Mouse (Mus musculus) layer of hippocampus, adult 8-10 months (tissue): Measurements from ENCODE around the gene C2cd4c. TPM values are rescaled to one million over a fixed set of nuclear protein-coding genes. Genes with fewer than 3 reads are reported as not detected.

ENCODE experiments used
- DNase-seq, 2 experiments: peaks; one replicate each; pipeline ENCODE4 v3.0.0; 2022; ENCODE audit warnings: low spot score in 2 of 2
- total RNA-seq, 4 experiments: library from RNA; stranded (reverse); gene quantifications; 2 replicates each; pipeline ENCODE4 v1.2.4; 2022

The C2cd4c gene
- total RNA-seq: 10 to 100 TPM; 13.4 to 17.6 (median 15.5) TPM

DNA sequence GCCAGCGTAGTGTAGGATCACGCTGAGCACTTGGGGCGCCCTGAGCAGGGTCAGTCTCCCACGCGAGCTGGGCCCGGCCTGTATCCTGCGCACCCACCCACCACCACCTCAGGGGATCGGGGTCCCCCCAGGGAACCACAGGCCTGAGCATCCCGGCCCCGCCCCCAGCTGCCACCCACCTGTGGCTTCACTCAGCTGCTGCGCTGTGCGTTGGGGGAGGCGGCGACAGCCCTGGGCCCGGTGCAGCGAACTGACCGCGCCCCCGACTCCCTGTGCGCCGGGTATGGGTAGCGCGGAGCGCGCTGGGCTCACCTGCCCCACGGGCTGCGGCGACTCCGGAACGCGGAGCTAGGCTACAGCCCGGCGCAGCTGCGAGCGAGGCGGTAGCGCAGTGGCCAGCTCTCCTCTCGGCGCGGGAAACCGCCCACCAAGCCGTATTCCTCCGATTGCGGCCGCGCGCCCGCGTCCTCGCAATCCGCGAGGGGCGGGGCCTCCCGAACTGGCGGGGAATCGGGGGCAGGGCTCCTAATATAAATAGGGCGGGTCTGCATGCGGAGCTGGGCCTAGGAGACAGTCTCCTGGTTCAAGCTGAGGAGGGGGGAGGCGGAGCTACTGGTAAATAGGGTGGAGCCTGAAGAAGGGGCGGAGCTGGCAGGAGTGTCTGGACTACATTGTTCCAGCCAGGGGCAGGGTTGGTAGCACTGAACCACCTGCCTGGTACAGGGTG is at the start of gene C2cd4c:
TSS of gene C2cd4c (minus strand) at position 448 of the 727 bp plus-strand sequence.
- peak; percentile 62 to 68 for DNase-seq

DNA sequence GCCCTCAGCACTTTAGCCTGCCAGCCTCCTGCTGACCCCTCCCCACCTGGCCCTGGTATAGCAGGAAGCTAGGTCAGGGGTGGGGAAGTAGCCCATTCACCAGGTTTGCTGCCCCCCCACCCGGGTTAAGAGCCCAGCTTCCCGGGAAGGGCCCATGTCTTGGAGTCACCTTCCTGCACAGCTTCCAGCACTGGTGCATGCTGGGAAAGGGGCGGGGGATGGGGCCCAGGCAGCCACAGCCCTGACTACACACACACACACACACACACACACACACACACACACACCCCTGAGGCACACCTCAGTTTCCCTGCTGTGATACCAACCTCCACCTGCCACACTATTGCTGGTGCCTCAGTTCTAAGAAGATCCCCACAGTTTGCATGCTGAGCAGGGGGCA is 48.0 kb upstream of the C2cd4c start:
- no peak for DNase-seq

DNA sequence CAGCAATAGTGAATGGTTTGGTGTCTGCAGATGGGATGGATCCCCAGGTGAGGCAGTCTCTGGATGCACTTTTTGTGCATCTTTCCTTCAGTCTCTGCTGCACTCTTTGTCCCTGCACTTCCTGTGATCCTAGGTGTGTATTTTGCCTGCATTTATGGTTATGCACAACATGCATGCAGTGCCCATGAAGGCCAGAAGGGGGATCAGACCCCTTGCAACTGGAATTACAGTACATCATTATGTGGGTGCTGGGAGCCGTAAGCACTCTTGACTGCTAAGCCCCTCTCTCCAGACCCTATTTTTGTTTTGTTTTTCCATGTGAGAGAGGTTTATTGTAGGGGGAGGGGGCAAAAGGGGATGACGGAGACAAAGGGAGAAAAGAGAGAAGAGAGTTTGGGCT is 46.5 kb upstream of the C2cd4c start:
- DNase-seq: no peak

DNA sequence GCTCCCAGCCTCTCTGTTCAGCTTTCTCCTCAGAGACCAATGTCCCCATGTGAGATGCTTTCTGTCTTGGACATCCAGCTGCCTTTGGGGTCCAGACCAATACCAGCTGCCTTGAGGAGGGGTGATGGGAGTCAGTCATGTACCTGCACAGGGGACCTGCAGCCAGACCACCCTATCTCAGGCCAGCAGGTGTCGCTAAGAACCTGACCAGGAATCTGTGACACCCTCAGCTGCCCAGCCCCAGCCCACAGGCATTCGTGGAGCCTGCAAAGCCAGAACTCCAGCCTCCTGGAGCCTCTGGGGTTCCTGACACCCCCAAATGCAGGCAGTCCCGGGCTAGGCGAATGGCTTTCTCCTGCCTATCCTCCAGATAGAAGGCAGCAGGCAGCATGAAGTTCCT is 45.0 kb upstream of the C2cd4c start:
- no peak for DNase-seq

DNA sequence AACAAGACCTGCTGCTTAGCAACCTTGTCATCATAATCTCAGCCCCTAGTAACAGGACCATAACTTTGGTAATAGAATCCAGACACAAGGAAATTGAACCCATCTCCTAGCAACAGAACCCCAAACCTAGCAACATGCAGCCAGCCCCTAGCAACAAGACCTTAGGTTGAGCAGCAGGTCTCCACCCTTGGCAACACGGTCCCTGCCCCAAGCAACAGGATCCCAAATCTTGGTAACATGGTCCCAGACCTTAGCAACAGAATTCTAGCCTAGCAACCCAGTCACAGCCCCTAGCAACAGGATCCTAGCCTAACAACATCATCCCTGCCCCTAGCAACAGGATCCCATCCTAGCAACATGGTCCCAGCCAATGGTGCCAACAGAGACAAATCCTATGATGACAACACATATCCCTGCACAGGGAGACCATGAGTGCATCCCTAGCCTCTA is 41.1 kb upstream of the C2cd4c start:
- peak; percentile 66 to 72 for DNase-seq

DNA sequence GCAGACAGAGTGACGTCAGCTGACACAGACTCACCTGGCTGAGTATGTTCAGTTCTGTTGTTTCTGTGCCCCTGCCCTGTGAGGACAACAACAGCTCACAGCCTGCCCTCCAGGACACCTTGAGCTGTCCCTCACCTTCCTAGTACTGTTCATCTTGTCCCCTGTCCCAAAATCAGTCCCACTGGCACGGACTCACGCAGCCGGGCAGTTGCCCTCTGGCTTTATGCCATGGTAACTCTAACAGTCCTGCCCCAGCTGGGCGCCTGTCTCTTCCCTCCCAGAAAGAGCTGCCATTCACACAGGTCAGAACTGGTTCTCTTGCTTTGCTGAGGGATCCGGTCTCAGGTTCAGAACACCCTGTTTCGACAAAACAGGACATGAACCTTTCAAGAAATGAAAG is 39.0 kb upstream of the C2cd4c start:
- no peak for DNase-seq

DNA sequence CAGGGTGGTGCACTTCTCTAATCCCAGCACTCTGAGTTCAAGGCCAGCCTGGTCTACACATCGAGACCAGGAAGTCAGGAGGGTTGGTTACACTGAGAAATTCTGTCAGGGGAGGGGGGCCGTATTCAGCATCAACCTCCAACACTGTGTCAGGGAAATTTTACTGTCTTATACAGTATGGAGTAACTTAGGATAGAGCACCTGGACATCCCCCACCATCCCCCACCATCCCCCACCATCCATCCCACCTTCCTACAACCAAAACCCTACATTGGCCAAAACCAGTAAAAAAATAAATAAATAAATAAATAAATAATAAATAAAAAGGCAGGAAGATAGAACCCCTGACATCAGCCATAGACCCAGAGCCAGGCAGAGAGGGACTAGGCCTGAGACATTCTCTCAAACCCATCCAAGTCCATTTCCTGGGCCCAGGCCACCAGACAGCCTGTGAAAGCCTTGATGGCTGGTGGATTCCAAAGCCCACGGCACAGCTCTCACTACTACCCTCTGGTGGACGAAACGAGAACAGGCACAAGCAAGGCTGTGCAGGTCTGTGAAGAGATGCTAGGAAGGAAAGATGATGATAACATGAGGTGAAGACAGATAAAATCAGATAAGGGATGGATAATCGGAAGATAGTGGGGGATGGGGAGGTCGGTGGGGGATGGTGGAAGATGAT is 35.4 kb upstream of the C2cd4c start:
- DNase-seq: peak in 1 of 2 experiments; percentile 86

DNA sequence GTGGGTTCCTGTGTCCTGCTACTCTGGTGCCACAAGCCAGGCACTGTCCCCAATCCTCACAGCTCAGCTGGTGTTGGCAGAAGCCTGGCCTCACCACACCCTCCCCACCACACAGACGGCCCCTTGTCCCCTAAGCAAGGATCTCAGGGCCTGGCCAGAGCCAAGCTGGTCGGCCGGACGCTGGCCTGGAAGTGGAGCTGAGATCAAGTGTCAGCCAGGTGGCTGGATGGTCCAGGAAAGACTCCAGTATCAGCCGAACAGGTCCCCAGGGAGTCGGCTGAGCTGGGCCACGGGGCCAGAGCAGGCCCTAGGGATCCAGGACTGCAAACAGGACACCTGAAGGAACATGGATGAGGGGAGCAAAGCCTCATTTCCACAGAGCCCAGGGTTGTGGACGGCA is 31.9 kb upstream of the C2cd4c start, which contains the start of gene Odf3l2:
TSS of gene Odf3l2 (minus strand) at position 28 of the 400 bp plus-strand sequence.
- DNase-seq: no peak

DNA sequence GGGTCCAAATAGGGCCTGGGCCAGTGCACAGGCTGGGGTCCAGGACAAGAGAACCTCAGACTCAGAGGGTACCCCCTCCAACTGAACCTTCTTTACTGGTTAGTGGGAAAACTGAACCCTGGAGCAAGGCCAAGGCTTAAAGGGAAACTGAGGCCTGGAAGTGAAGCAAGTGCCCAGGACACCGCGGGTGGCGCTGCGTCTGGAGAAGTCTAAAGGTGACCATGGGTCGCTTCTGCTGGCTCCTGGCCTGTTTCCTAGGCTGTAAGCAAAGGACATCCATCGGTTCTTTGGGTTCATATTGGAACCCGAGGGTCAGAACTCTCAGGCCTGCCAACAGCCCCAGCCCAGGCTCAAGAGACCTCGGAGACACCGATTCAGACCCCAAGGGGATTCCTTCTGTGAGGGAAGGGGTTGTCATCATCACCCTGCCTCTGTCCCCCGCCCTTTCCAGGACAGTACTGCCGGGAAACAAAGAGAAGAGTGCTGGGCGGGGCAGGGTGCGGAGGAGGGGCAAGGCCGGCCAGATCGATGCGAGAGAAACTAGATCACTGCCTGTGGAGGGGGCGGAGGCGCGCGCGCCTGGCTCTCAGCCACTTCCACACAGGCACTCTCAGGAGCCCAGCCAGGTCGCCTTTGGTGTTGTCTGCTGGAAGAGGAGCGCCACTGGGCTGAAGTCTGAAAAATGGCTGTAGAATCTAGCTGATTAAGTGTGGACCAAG is 24.8 kb upstream of the C2cd4c start:
- no peak for DNase-seq

DNA sequence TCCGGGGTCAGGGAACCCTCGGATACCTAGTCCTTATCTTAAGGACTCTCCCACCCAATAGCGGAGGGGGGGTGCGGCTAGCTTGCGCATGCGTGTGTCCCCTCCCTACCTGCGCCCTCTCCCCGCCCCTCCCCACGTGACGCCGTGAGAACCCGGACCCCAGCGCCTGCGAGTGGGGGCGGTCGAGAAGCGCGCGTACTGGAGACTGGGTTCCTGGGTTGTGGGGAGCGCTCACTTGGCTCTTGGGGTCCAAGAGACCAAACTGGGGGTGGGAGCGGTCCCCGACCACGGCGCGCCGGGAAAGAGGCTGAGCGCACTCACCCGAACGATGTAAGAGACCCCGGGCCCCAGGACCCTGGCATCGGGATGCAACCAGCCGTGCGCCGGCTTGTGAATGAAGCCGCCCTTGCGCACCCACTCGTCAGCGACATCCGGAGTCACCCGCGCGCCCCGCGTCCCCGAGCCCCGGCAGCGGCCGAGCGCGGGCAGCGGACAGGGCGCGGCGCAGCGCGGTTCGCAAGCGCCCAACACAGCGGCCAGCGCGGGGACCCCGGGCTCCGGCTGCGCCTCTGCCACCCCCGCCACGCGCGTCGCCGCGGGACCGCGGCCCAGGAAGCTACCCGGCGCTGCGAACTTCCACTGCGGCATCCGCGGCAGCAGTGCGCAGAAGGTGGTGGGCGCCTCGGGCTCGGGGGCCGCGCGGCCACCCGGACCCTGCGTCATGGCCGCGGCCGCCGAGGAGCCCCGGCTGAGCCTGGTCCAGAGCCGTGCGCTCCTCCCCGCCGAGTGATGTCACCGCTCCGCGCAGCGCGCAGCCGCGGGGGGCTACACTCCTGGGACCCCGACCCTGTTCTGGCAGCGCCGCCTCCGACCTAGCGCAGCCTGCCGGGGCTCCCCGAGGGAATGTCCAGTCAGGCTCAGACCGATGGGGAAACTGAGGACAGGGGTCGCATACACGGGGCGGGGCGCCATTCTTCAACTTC is 23.6 kb upstream of the C2cd4c start, which contains the start of gene Shc2:
TSS of gene Shc2 (minus strand) at position 791 of the 983 bp plus-strand sequence.
- peak; percentile 73 to 78 for DNase-seq

DNA sequence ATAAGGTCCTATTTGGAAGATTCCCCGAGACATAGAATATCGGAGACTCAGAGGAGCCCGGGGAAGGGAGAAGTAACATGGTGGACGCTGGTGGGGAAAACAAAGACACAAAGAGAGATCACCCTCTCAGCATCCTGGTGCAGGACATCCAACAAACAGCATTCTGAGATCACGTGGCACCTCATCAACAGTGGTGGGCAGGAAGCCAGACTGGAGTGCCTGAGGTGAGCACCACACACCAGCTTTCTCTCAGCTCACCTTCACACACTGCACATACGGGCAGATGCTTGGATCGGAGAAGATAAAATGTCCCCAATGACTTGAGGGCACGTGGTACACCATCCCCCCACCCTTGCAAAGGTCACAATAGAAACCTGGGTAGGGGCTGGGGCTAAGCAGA is 22.5 kb upstream of the C2cd4c start:
- DNase-seq: no peak

DNA sequence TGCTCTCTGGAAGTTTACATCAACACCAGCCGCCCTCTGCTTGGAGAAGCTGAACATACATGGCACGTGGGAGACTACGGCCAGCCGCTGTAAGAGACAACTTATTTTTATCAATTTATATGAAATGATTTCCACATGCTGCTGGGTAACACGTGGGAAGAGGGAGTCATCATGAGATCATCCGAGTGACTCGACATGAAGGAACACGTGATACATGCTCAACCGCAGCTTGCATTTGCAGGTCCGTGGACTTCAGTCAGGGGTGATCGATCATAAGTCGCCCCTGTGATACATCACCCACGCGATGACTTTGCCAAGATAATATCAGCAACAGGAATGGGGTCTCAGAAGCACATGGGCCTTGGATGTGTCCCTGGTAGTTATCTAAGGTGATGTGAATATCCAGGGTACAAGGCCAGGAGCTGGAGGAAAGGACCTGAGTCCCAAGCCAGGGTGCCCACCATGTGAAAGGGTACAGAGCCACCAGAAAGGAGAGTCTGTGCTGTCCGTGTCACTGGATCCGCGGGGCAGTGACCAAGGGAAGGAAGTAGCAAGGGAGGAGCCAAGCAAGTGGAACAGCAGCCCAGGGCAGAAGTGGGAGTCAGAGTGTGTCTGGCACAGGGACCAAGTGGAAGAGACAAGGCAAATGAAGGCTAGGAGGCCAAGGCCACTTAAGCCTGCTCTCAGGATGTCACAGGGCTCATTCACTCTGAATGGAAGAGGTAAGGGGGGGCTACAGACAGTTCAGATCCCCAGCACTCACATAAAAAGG is 19.4 kb upstream of the C2cd4c start:
- no peak for DNase-seq

DNA sequence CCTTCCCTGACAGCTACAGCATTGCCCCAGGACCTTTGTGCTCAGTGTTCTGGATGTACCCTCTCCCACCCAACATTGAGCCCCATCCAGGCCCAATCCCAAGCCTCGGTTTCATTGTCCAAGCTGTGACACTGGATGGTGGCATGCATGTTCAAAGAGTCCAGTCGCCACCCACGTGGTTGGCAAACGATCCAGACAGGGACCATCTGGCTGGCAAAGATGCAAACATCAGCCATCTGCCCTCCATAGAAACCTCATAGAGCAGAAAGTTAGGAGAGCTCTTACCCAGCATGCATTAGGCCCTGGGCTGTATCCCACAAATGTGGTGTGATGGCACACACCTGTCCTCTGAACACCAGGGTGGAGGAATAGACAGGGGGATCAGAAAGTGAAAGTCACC is 17.6 kb upstream of the C2cd4c start:
- DNase-seq: peak; percentile 69 to 84

DNA sequence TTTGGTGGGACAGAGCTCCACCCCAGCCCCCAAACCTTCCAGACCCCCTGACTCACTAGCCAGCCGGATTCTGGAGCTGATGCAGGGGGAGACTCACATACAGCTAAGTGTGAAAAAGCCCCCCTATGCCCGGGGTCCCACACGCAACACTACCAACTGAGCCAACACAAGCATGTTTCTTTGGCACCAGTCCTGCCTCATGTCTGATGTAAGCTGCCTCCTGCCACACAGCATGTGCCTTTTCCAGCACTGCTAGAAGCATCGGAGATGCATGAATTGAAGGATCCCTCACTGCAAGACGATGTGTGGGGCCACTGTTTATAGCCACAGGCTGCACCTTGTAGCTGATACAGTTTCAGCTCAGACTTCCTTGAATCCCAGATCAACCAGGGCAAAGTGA is 14.6 kb upstream of the C2cd4c start:
- DNase-seq: no peak

DNA sequence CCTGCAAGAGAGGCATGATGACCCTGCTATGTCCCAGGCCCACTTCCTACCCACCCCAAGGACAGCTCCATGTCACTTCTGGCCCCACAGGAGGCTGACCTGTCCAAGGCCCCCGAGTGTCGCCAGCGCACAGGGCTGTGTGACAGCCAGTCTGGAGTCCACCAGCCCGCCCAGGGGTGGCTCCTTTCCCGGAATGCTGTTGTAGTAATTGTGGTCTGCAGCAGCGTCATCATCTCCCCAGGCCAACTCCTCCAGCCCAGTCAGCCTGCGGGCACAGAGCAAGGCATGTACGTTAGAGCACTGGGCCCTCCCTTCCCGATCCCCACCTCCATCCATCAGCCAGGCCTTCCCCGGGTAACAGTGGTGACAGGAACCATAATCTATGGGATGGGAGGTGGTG is 12.3 kb upstream of the C2cd4c start:
- no peak for DNase-seq

DNA sequence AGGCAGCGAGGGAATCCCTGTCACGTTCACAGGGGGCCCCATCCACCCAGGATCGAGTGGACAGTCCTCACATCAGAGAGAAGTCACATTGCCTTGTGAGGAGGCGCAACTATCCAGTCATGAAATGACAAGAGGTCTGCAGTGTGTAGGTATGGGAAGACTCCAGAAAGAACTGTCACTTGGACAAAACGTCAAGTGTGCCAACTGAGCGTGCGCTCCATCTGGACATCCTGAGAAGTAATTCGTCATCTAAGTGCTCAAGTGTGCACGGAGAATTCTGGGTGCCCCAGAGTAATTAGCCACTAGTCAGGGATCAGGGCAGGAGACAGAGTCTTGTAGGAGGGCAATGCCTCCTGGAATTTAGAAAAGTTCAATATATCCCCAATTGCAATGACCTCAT is 11.6 kb upstream of the C2cd4c start:
- DNase-seq: no peak

DNA sequence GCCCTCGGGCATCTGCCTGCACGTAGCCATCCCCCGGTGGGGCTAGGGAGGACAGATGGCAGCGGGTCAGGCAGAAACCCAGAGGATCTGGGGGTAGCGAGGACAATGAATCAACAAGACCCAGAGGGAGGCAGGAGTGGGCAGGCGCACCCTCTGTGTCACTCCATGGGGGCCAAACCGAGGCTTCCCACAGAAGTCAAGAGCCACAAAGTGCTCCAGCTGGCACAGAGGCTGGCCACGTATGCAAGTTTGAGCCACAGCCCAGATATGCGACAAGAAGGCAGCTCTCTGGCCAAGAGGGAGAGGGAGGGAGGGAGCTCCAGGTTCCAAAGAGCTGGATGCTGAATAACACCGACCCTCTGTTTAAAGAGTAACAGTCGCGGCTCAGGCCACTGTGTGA is 10.1 kb upstream of the C2cd4c start:
- no peak for DNase-seq

DNA sequence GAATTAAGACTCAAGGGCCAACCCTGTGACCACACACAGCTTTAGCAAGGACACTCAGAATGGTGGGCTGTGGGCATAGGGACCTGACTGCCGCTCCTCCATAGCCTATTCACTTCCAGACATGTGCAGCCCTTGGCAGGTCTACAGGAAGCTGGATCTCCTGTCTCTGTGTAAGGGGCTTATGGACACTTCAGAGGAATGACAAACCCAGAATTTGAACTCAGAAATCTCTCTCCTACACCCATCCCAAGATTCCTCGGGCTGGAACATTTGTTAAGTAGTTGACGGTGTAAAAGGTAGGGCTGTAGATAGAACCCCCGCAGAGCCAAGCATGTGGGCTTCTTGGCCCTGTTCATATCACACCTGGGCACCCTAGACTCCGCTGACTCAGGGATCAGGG is 2.6 kb upstream of the C2cd4c start:
- no peak for DNase-seq

DNA sequence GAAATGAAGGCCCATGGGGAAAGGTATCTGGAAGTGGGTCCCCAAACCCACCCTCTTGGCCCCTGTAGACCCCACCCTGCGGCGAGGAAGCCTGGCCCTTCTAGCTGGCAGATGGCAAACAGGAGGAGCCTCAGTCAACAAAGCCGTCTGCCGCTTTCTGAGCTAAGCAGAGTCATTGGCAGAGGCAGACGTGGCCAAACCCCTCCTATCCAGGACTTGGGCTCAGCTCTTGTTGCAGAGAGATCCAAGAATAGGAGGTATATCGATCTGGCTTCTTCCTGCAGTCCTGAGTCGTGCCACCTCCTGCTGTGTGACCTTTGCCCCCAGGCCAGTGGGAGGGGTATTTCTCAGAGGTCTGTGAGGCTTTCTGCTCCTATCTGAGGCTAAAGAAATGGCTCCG is 2.0 kb upstream of the C2cd4c start:
- no peak for DNase-seq

DNA sequence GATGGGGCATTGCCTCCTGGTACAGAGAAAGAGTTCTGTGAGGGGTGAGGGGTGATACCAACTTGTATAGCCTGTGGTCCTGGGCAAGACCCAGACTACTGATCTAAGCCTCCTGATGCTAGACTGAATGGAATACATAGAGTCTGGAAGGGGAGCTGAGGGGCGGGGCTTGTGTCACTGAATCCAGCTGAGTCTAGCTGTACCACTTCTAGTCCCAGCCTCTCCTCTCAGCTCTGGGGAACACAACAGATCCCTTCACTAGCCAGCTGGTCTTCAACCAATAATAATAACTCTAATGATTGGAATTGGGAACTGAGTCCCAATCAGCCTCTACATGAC is 449 bp upstream of the C2cd4c start:
- no peak for DNase-seq
